Mouse (Mus musculus) hindbrain, embryonic 11.5 days (tissue): ENCODE results near the gene Tmem199. TPM values are rescaled to one million over a fixed set of nuclear protein-coding genes. Genes with fewer than 3 reads are reported as not detected.

Experiments
- ATAC-seq: fragments of 200-750 bp; cut with Nextera tagmentation; 2 replicates; pipeline ENCODE4 v1.8.0; 2017; ENCODE audit warnings: mild to moderate bottlenecking, moderate TSS enrichment, moderate library complexity; ENCODE audit not compliant: low FRiP score
- DNase-seq: peaks from one replicate; pipeline ENCODE4 v3.0.0-alpha.2; 2015; ENCODE audit warnings: low spot score
- H3K27ac ChIP-seq: fragments of 300-500 bp; sonication (generic); 2 replicates; pipeline ENCODE4 v1.5.1; 2014; ENCODE audit warnings: mild to moderate bottlenecking, low read depth, low read length
- H3K27me3 ChIP-seq: fragments of 300-500 bp; sonication (generic); 2 replicates; pipeline ENCODE4 v1.6.1; 2014; ENCODE audit warnings: mild to moderate bottlenecking, low read length, moderate library complexity, mixed read lengths; ENCODE audit not compliant: control insufficient read depth, insufficient read depth
- H3K36me3 ChIP-seq: fragments of 300-500 bp; sonication (generic); 2 replicates; pipeline ENCODE4 v1.6.1; 2014; ENCODE audit warnings: mild to moderate bottlenecking, low read length, moderate library complexity, mixed read lengths; ENCODE audit not compliant: control insufficient read depth, insufficient read depth
- H3K4me1 ChIP-seq: fragments of 300-500 bp; sonication (generic); replicated peaks from 2 replicates; pipeline ENCODE4 v1.6.1; 2014; ENCODE audit warnings: low read length, mixed read lengths; ENCODE audit not compliant: control insufficient read depth, insufficient read depth
- H3K4me2 ChIP-seq: fragments of 300-500 bp; sonication (generic); replicated peaks from 2 replicates; pipeline ENCODE4 v1.6.1; 2014; ENCODE audit warnings: mild to moderate bottlenecking, low read depth, low read length
- H3K4me3 ChIP-seq: fragments of 300-500 bp; sonication (generic); 2 replicates; pipeline ENCODE4 v1.5.1; 2014; ENCODE audit warnings: low read depth, low read length
- H3K9ac ChIP-seq: fragments of 300-500 bp; sonication (generic); 2 replicates; pipeline ENCODE4 v1.6.1; 2014; ENCODE audit warnings: low read depth, low read length
- H3K9me3 ChIP-seq: fragments of 300-500 bp; sonication (generic); 2 replicates; pipeline ENCODE4 v1.6.1; 2016; ENCODE audit warnings: low read length; ENCODE audit not compliant: control insufficient read depth
- WGBS: fragments of 180-500 bp; shearing (Covaris S2); extraction: QIAGEN DNeasy Blood & Tissue Kit; methylation state at CpG from one replicate; pipeline ENCODE4 v1.1.7; 2014; 5-methylcytosine and 5-hydroxymethylcytosine counted together
- polyA plus RNA-seq: library from polyadenylated mRNA; unstranded; fragments of >200 nt; fragmentation: Nextera tagmentation; extraction: Ambion mirVana; gene quantifications from 2 replicates; pipeline ENCODE4 v1.2.1, GENCODE M21; 2014

Gene Tmem199
- polyA plus RNA-seq, 1 experiment from 2014 or later, result 95.8 TPM

- Histone ChIP-seq H3K9me3 (no peaks in the 10 kb centered on the region), H3K27ac (peak within 1 kb of the TSS; percentile 61), H3K9ac (peak within 1 kb of the TSS; percentile 64; the same call in 1 of the 2 replicates), H3K27me3 (peaks cover 10% of the 10 kb centered on the region), H3K4me3 (peak within 1 kb of the TSS; percentile 60), H3K4me2 (peak within 1 kb of the TSS; percentile 76), H3K4me1 (no peaks in the 10 kb centered on the region), H3K36me3 (no peaks in the 10 kb centered on the region)
- ATAC-seq (no peak), DNase-seq (no peak)
- WGBS, result 51% methylated on average over 7 of the region's 7 CpGs
Measured at GRCm38 (mm10) chr11:78499004-78499403, 13.0 kb downstream of the Tmem199 start, which contains the start of gene Vtn. Gene Vtn (plus strand): TSS chr11:78499091.

- WGBS, result 3% methylated on average over 36 of the region's 36 CpGs
- no peaks in the 10 kb centered on the region for H3K36me3 ChIP-seq
- peak within 1 kb of the TSS; percentile 76 for H3K4me2 ChIP-seq
- H3K27me3 ChIP-seq, result peaks cover 10% of the 10 kb centered on the region
- peak; percentile 97 for ATAC-seq
- peak within 1 kb of the TSS; percentile 64 for H3K9ac ChIP-seq
- peak; percentile 98 for DNase-seq
- no peaks in the 10 kb centered on the region for H3K9me3 ChIP-seq
- H3K4me3 ChIP-seq, result peak within 1 kb of the TSS; percentile 60
- peak within 1 kb of the TSS; percentile 80 for H3K27ac ChIP-seq
- no peaks in the 10 kb centered on the region for H3K4me1 ChIP-seq
Measured at GRCm38 (mm10) chr11:78497544-78498522, 14.1 kb downstream of the Tmem199 start, which contains the start of gene Sarm1. Gene Sarm1 (minus strand): TSS chr11:78497754.

GRCm38 (mm10) chr11:78497071-78497541 lies 14.9 kb downstream of the Tmem199 start:
- peaks cover 10% of the 10 kb centered on the region for H3K27me3 ChIP-seq
- peak overlapping the region; percentile 80 for H3K27ac ChIP-seq
- H3K9ac ChIP-seq, result peak overlapping the region; percentile 64
- peak overlapping the region; percentile 60 for H3K4me3 ChIP-seq
- H3K4me1 ChIP-seq, result no peaks in the 10 kb centered on the region
- DNase-seq (peak; percentile 66), ATAC-seq (peak; percentile 79)
- H3K36me3 ChIP-seq, result no peaks in the 10 kb centered on the region
- peak overlapping the region; percentile 76 for H3K4me2 ChIP-seq
- no peaks in the 10 kb centered on the region for H3K9me3 ChIP-seq
- under 1% methylated on average over 44 of the region's 44 CpGs for WGBS

- H3K4me3 ChIP-seq, result no peak overlapping the region
- DNase-seq (peak; percentile 53), ATAC-seq (no peak)
- no peaks in the 10 kb centered on the region for H3K36me3 ChIP-seq
- peaks cover 20% of the 10 kb centered on the region for H3K27me3 ChIP-seq
- no peaks in the 10 kb centered on the region for H3K9me3 ChIP-seq
- H3K27ac ChIP-seq, result no peak overlapping the region
- peak overlapping the region; percentile 76 for H3K4me2 ChIP-seq
- H3K9ac ChIP-seq, result 0 out of 2 replicates have a peak overlapping the region, but pooled peaks have one; percentile 23
- 4% methylated on average over 6 of the region's 6 CpGs for WGBS
- H3K4me1 ChIP-seq, result 0 out of 2 replicates have a peak, but pooled peaks cover 3% of the 10 kb centered on the region
Measured at GRCm38 (mm10) chr11:78495904-78496303, 16.1 kb downstream of the Tmem199 start.

GRCm38 (mm10) chr11:78490781-78491241 lies 21.2 kb downstream of the Tmem199 start:
- Histone ChIP-seq H3K4me1 (0 out of 2 replicates have a peak, but pooled peaks cover 7% of the 10 kb centered on the region), H3K36me3 (no peaks in the 10 kb centered on the region), H3K27ac (no peak overlapping the region), H3K4me2 (peak overlapping the region; percentile 43), H3K9ac (peak overlapping the region; percentile 23; the same call in 1 of the 2 replicates), H3K27me3 (peaks cover 50% of the 10 kb centered on the region), H3K9me3 (no peaks in the 10 kb centered on the region), H3K4me3 (peak overlapping the region; percentile 22; the same call in 1 of the 2 replicates)
- WGBS, result 12% methylated on average over 46 of the region's 48 CpGs
- peak; percentile 75 for DNase-seq
- ATAC-seq, result 0 out of 2 replicates have a peak, but pooled peaks have one; percentile 54

- peaks cover 48% of the 10 kb centered on the region for H3K27me3 ChIP-seq
- no peak for ATAC-seq
- no peak overlapping the region for H3K4me3 ChIP-seq
Measured at GRCm38 (mm10) chr11:78488168-78488567, 23.8 kb downstream of the Tmem199 start.

GRCm38 (mm10) chr11:78483639-78484038 lies 28.3 kb downstream of the Tmem199 start:
- H3K27ac ChIP-seq, result no peak overlapping the region
- no peak overlapping the region for H3K9ac ChIP-seq
- ATAC-seq, result no peak
- H3K9me3 ChIP-seq, result no peaks in the 10 kb centered on the region
- no peak overlapping the region for H3K4me3 ChIP-seq
- no peak for DNase-seq
- H3K36me3 ChIP-seq, result no peaks in the 10 kb centered on the region
- no peak overlapping the region for H3K4me2 ChIP-seq
- WGBS, result 59% methylated on average over 7 of the region's 7 CpGs
- H3K4me1 ChIP-seq, result no peaks in the 10 kb centered on the region
- peaks cover 19% of the 10 kb centered on the region for H3K27me3 ChIP-seq

More at GRCm38 (mm10) chr11:78488168-78488567, 23.8 kb downstream of the Tmem199 start:
- Histone ChIP-seq H3K36me3 (no peaks in the 10 kb centered on the region), H3K4me1 (0 out of 2 replicates have a peak, but pooled peaks cover 7% of the 10 kb centered on the region), H3K9ac (no peak overlapping the region), H3K27ac (no peak overlapping the region), H3K9me3 (no peaks in the 10 kb centered on the region), H3K4me2 (no peak overlapping the region)
- DNase-seq, result peak; percentile 85
- 7% methylated on average over 8 of the region's 8 CpGs for WGBS

- Histone ChIP-seq H3K4me1 (no peaks in the 10 kb centered on the region), H3K9ac (no peak overlapping the region), H3K27ac (no peak overlapping the region), H3K4me3 (no peak overlapping the region), H3K9me3 (no peaks in the 10 kb centered on the region), H3K27me3 (no peaks in the 10 kb centered on the region), H3K4me2 (no peak overlapping the region), H3K36me3 (no peaks in the 10 kb centered on the region)
- ATAC-seq (no peak), DNase-seq (no peak)
- WGBS, result 86% methylated on average over 3 of the region's 3 CpGs
Measured at GRCm38 (mm10) chr11:78475289-78475688, 36.7 kb downstream of the Tmem199 start.
